Mouse (Mus musculus): ENCODE results near the gene Serinc2.

Serinc2 gene

GRCm38 (mm10) chr4:130297123-130297529 lies 18.1 kb upstream of the Serinc2 start:
- in situ Hi-C loops (cut with MseI, MboI) = no loop called here

- in situ Hi-C loops (cut with MseI, MboI) = no loop called here
Observed at GRCm38 (mm10) chr4:130296243-130296965, 17.4 kb upstream of the Serinc2 start.

- in situ Hi-C loops (cut with MseI, MboI) = no loop called here
Observed at GRCm38 (mm10) chr4:130295047-130295745, 16.2 kb upstream of the Serinc2 start.

GRCm38 (mm10) chr4:130294513-130294912 lies 15.5 kb upstream of the Serinc2 start:
- in situ Hi-C loops (cut with MseI, MboI) = no loop called here

- in situ Hi-C loops (cut with MseI, MboI) = no loop called here
Observed at GRCm38 (mm10) chr4:130292271-130292670, 13.3 kb upstream of the Serinc2 start.

- in situ Hi-C loops (cut with MseI, MboI) = no loop called here
Observed at GRCm38 (mm10) chr4:130289824-130290223, 10.8 kb upstream of the Serinc2 start.

GRCm38 (mm10) chr4:130286531-130286930 lies 7.5 kb upstream of the Serinc2 start:
- in situ Hi-C loops (cut with MseI, MboI) = no loop called here

GRCm38 (mm10) chr4:130283826-130284225 lies 4.8 kb upstream of the Serinc2 start:
- in situ Hi-C loops (cut with MseI, MboI) = no loop called here

GRCm38 (mm10) chr4:130282856-130283255 lies 3.9 kb upstream of the Serinc2 start:
- in situ Hi-C loops (cut with MseI, MboI) = no loop called here

- in situ Hi-C loops (cut with MseI, MboI) = no loop called here
Observed at GRCm38 (mm10) chr4:130276573-130277176, 2.3 kb downstream of the Serinc2 start.

- in situ Hi-C loops (cut with MseI, MboI) = no loop called here
Observed at GRCm38 (mm10) chr4:130275823-130276105, 3.2 kb downstream of the Serinc2 start.

- in situ Hi-C loops (cut with MseI, MboI) = no loop called here
Observed at GRCm38 (mm10) chr4:130275016-130275822, 3.8 kb downstream of the Serinc2 start.

GRCm38 (mm10) chr4:130274346-130275015 lies 4.5 kb downstream of the Serinc2 start:
- in situ Hi-C loops (cut with MseI, MboI) = no loop called here

GRCm38 (mm10) chr4:130273698-130274345 lies 5.2 kb downstream of the Serinc2 start:
- in situ Hi-C loops (cut with MseI, MboI) = no loop called here

GRCm38 (mm10) chr4:130270611-130271347 lies 8.2 kb downstream of the Serinc2 start:
- in situ Hi-C loops (cut with MseI, MboI) = no loop called here

GRCm38 (mm10) chr4:130270089-130270488 lies 8.9 kb downstream of the Serinc2 start:
- in situ Hi-C loops (cut with MseI, MboI) = no loop called here

- in situ Hi-C loops (cut with MseI, MboI) = no loop called here
Observed at GRCm38 (mm10) chr4:130268736-130269135, 10.3 kb downstream of the Serinc2 start.

GRCm38 (mm10) chr4:130267069-130267468 lies 11.9 kb downstream of the Serinc2 start:
- in situ Hi-C loops (cut with MseI, MboI) = no loop called here

- in situ Hi-C loops (cut with MseI, MboI) = no loop called here
Observed at GRCm38 (mm10) chr4:130266601-130267000, 12.4 kb downstream of the Serinc2 start.

- in situ Hi-C loops (cut with MseI, MboI) = no loop called here
Observed at GRCm38 (mm10) chr4:130264698-130265349, 14.2 kb downstream of the Serinc2 start.

Data from mouse trophoblast stem cell (cell line).